Mouse (Mus musculus) limb, embryonic 14.5 days (tissue): ENCODE data around the gene Tmem56. TPM values are rescaled to one million over a fixed set of nuclear protein-coding genes. Genes with fewer than 3 reads are reported as not detected.
A peak's percentile ranks its signal among the peaks of the same experiment; 100 is the strongest.

Experiments
- ATAC-seq: fragments of 200-750 bp; cut with Nextera tagmentation; 2 replicates; pipeline ENCODE4 v1.8.0; 2017; ENCODE audit warnings: low read depth, moderate number of reproducible peaks, moderate TSS enrichment; ENCODE audit not compliant: low FRiP score
- DNase-seq: peaks from one replicate; pipeline ENCODE4 v3.0.0-alpha.2; 2015; ENCODE audit warnings: low spot score
- H3K27ac ChIP-seq: fragments of 300-500 bp; sonication (generic); replicated peaks from 2 replicates; pipeline ENCODE4 v1.5.1; 2014; ENCODE audit warnings: low read depth, mild to moderate bottlenecking, low read length, moderate library complexity, mixed read lengths
- H3K27me3 ChIP-seq: fragments of 300-500 bp; sonication (generic); 2 replicates; pipeline ENCODE4 v1.6.1; 2014; ENCODE audit warnings: low read length, mixed read lengths; ENCODE audit not compliant: control insufficient read depth, insufficient read depth
- H3K36me3 ChIP-seq: fragments of 300-500 bp; sonication (generic); 2 replicates; pipeline ENCODE4 v1.6.1; 2014; ENCODE audit warnings: mild to moderate bottlenecking, low read length, moderate library complexity, mixed read lengths; ENCODE audit not compliant: control insufficient read depth, insufficient read depth
- H3K4me1 ChIP-seq: fragments of 300-500 bp; sonication (generic); 2 replicates; pipeline ENCODE4 v1.6.1; 2014; ENCODE audit warnings: antibody characterized with exemption, low read length, mixed read lengths; ENCODE audit not compliant: control insufficient read depth, insufficient read depth
- H3K4me2 ChIP-seq: fragments of 300-500 bp; sonication (generic); replicated peaks from 2 replicates; pipeline ENCODE4 v1.6.1; 2014; ENCODE audit warnings: low read depth, mild to moderate bottlenecking, low read length, moderate library complexity; ENCODE audit not compliant: severe bottlenecking
- H3K4me3 ChIP-seq: fragments of 300-500 bp; sonication (generic); replicated peaks from 2 replicates; pipeline ENCODE4 v1.5.1; 2014; ENCODE audit warnings: low read length
- H3K9ac ChIP-seq: fragments of 300-500 bp; sonication (generic); 2 replicates; pipeline ENCODE4 v1.6.1; 2014; ENCODE audit warnings: mild to moderate bottlenecking, low read depth, low read length, moderate library complexity; ENCODE audit not compliant: severe bottlenecking
- H3K9me3 ChIP-seq: fragments of 300-500 bp; sonication (generic); 2 replicates; pipeline ENCODE4 v1.6.1; 2016; ENCODE audit warnings: low read length; ENCODE audit not compliant: control insufficient read depth
- POLR2A ChIP-seq: fragments of 200-500 bp; IDR thresholded peaks from 2 replicates; pipeline ENCODE4 v1.8.0; 2012; ENCODE audit warnings: inconsistent platforms, mild to moderate bottlenecking, moderate library complexity, borderline replicate concordance; ENCODE audit not compliant: insufficient read depth, insufficient read length; ENCODE audit errors: extremely low read depth
- WGBS: fragments of 180-500 bp; shearing (Covaris S2); extraction: QIAGEN DNeasy Blood & Tissue Kit; methylation state at CpG from one replicate; pipeline ENCODE4 v1.1.7; 2014; 5-methylcytosine and 5-hydroxymethylcytosine counted together
- polyA plus RNA-seq, 2 experiments: library from polyadenylated mRNA; depleted of rRNA in 1 of 2; stranded (reverse) in 1 of 2; unstranded in 1 of 2; fragments of >200 nt; fragmentation: Nextera tagmentation in 1 of 2; extraction: Ambion mirVana in 1 of 2; gene quantifications; 2 replicates each; pipeline versions ENCODE4 v1.2.1 to v1.2.3; 2012 to 2014

The Tmem56 gene
- polyA plus RNA-seq, 2 experiments, result 1.4 to 1.8 TPM

DNA sequence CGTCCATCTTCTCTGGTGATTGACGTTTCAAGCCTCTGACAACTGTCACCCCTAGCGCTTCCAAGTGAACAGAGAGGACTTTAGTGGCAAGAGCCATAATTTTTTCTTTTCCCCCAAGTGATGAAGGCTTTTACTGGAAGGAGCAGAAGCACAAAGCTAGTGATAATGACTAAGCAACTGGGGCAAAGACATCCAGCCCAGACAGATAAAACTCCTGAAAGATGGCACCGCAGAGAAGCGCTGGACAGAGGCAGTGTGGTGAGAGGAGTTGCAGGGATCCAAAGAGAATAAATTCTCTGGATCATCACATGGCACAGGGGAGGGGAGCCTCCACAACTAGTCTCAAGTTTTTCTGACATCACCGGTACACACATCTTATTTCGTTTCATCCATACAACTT, 21.6 kb downstream of the Tmem56 start:
- no peak for DNase-seq
- Histone ChIP-seq H3K9ac (no peak overlapping the region), H3K9me3 (no peaks in the 10 kb centered on the region), H3K4me3 (no peak overlapping the region), H3K36me3 (no peaks in the 10 kb centered on the region), H3K27me3 (peaks cover 49% of the 10 kb centered on the region), H3K27ac (no peak overlapping the region), H3K4me2 (no peak overlapping the region), H3K4me1 (peaks cover 5% of the 10 kb centered on the region; the same call in 1 of the 2 replicates)
- no peak for ATAC-seq
- TF ChIP-seq POLR2A, result no peak
- WGBS, result 66% methylated on average over 7 of the region's 7 CpGs

DNA sequence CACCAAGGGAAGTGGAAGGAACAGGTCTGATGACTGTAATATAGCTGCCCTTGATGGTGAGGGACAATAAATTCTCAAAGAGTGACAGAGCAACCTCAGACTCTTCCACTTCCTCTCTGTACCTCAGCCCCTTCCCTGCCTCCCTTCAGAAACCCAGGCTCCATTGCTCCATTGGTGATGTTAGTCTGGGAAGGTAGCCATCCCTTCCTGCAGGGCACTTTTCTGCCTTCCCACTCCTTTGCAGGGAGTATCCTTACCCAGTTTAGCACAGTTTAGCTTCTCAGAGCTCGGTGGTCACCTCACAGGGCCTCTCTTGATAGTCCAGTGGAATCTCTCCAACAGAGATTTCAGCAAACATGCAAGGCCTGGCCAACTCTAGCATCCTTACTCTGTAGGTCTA, 22.1 kb downstream of the Tmem56 start:
- peaks cover 49% of the 10 kb centered on the region for H3K27me3 ChIP-seq

DNA sequence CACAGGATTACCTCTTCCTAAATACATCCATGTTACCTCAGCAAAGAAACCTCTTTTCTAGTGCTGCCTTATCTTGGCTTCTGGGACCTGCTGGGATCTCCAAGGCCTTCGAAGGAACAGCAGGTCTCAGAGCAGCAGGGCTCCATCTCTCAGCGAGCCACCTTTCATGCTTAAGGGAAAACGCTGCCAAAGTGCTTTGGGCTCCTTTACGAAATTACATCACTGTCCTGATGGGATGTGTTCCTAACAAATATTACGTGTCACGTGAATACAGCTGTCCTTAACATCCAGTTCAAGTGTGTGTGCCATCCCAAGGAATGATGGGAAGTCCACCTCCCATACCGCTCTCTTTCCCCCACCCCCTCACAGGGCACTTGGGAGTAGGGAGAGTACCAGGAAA, 22.9 kb downstream of the Tmem56 start:
- ATAC-seq, result no peak

More for the DNA sequence above, 22.1 kb downstream of the Tmem56 start:
- Histone ChIP-seq H3K9ac (no peak overlapping the region), H3K9me3 (no peaks in the 10 kb centered on the region), H3K36me3 (no peaks in the 10 kb centered on the region), H3K4me3 (no peak overlapping the region), H3K4me1 (peaks cover 5% of the 10 kb centered on the region; the same call in 1 of the 2 replicates), H3K27ac (no peak overlapping the region), H3K4me2 (no peak overlapping the region)
- no peak for TF ChIP-seq POLR2A
- DNase-seq (no peak), ATAC-seq (no peak)
- WGBS, result 84% methylated on average over 1 of the region's 1 CpGs

DNA sequence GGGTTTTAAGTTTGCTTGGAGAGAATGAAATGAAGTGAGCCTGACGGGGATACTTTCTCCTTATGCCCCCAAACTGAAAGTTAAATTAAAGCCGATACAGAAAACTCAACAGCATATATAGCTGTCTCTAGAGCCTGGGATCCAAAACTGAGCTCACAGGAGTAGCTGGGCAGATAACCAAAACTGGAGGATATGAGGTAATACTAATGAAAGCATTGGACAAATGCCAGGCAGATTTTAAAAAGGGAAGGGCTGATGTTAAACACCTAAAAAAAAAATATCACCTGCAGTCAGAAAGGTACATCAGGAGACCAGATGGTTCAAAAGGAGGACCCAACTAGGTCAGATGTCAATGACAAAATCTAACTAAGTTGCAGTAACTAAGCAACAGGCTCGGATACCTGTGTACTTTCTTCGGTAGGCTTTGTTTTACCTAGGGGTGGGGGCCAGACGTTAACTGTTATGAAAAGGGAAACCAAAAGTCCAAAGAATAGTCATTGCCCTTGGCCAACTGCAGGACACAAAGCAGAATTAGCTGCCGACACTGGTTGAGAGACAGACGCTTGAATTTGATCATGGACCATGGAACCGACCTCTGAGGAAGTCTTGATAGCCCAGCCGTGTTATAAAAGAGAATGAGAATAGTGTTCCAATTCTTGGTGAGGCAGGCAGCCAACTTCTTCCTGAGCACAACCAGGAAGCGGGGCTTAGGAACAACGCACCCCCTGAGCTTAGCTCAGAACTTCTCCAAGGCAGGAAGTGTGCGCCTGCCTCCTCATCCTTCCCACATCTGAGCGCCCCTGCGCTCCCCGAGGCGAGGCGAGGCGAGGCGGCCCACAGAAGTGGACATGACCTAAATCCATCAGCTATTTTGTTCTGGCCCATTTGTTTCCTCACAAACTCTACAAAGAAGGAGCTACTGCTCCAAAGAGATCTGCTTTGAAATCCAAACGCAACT, 24.1 kb downstream of the Tmem56 start:
- Histone ChIP-seq H3K27ac (no peak overlapping the region), H3K27me3 (peaks cover 37% of the 10 kb centered on the region), H3K9ac (no peak overlapping the region), H3K36me3 (no peaks in the 10 kb centered on the region), H3K4me3 (no peak overlapping the region), H3K4me1 (peaks cover 5% of the 10 kb centered on the region; the same call in 1 of the 2 replicates), H3K9me3 (no peaks in the 10 kb centered on the region), H3K4me2 (no peak overlapping the region)
- ATAC-seq (peak; percentile 38), DNase-seq (peak; percentile 63)
- WGBS, result 66% methylated on average over 20 of the region's 20 CpGs
- no peak for TF ChIP-seq POLR2A

More for the DNA sequence above, 22.9 kb downstream of the Tmem56 start:
- H3K4me2 ChIP-seq, result no peak overlapping the region
- no peaks in the 10 kb centered on the region for H3K9me3 ChIP-seq
- H3K4me3 ChIP-seq, result no peak overlapping the region
- peaks cover 5% of the 10 kb centered on the region; the same call in 1 of the 2 replicates for H3K4me1 ChIP-seq
- WGBS, result 80% methylated on average over 7 of the region's 7 CpGs
- TF ChIP-seq POLR2A, result no peak
- no peak overlapping the region for H3K9ac ChIP-seq
- H3K27ac ChIP-seq, result no peak overlapping the region
- DNase-seq, result no peak
- peaks cover 48% of the 10 kb centered on the region for H3K27me3 ChIP-seq
- no peaks in the 10 kb centered on the region for H3K36me3 ChIP-seq

GRCm38 (mm10) chr3:121257418-121257817, 25.5 kb downstream of the Tmem56 start:
- Histone ChIP-seq H3K9me3 (no peaks in the 10 kb centered on the region), H3K9ac (no peak overlapping the region), H3K4me3 (no peak overlapping the region), H3K27ac (no peak overlapping the region), H3K4me1 (peaks cover 5% of the 10 kb centered on the region; the same call in 1 of the 2 replicates), H3K36me3 (no peaks in the 10 kb centered on the region), H3K4me2 (no peak overlapping the region), H3K27me3 (peaks cover 26% of the 10 kb centered on the region)
- ATAC-seq (no peak), DNase-seq (no peak)
- no peak for TF ChIP-seq POLR2A
- 82% methylated on average over 10 of the region's 10 CpGs for WGBS
